Mouse (Mus musculus): ENCODE measurements around the gene Zfp473.
"Not testable (repeated sequence)": the region's sequence is repeated elsewhere in the genome, so short reads cannot be mapped to it uniquely, and the experiment has no call there.

Gene Zfp473

DNA sequence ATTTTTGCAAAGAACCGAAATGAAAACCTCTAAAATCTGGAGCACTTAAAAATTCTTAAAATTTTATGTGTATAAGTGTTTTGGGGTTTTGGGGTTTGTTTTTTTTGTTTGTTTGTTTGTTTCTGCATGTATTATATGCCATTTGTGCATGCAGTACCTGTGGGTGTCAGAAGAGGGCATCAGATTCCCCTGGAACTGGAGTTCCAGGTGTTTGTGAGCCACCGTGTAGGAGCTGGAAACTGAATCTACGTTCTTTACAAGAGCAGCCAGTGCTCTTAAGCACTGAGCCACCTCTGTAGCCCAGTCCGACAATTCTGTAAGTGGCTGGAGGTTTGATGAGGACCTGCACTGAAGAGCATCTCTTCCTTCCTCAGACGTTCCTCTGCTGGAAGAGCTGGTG lies 41.0 kb downstream of the Zfp473 start:
- no peak for DNase-seq (ENCODE audit: low read depth)

- DNase-seq (ENCODE audit: low read depth), result no peak
Measured at GRCm38 (mm10) chr7:44708574-44708973, 42.3 kb downstream of the Zfp473 start, which contains the start of gene Izumo2. Izumo2 (plus strand) TSS chr7:44708742.

- not testable (repeated sequence) for DNase-seq (ENCODE audit: low read depth)
Measured at GRCm38 (mm10) chr7:44708093-44708492, 42.8 kb downstream of the Zfp473 start.

- no peak for DNase-seq (ENCODE audit: low read depth)
Measured at GRCm38 (mm10) chr7:44707169-44707675, 43.6 kb downstream of the Zfp473 start.

DNA sequence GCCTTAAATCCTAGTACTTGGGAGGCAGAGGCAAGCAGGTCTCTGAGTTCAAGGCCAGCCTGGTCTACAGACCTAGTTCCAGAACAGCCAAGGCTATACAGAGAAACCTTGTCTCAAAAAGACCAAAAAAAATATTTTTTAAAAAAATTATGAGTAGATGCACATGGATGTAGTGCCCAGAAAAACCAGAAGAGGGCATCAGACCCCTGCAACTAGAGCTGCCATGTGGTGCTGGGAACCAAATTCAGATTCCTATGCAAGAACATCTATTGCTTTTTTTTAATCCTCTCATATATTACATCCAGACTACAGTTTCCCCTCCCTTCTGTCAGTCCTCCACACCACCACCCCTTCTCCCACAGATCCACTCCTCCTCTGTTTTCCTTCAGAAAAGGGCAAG lies 44.5 kb downstream of the Zfp473 start:
- no peak for DNase-seq (ENCODE audit: low read depth)

DNA sequence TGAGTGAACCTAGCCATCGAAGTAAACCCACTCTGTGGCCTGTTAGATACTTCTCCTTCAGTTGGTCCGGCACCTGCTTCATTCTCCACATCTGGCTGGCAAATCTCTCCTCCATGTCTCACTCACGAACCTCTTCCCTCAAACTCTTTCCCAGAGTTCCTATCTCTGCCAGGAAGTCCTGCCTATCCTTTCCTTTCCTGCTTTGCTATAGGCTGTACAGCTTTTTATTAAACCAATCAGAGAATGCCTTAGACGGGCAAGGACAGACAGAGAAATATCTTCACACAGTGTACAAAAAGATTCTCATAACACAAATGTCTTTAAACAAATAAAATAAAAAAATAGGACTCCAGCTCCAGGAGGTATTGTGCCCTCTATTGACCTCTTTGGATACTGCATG lies 45.8 kb downstream of the Zfp473 start:
- DNase-seq (ENCODE audit: low read depth), result no peak

GRCm38 (mm10) chr7:44704363-44704762 lies 46.5 kb downstream of the Zfp473 start:
- DNase-seq (ENCODE audit: low read depth), result peak; percentile 52

DNA sequence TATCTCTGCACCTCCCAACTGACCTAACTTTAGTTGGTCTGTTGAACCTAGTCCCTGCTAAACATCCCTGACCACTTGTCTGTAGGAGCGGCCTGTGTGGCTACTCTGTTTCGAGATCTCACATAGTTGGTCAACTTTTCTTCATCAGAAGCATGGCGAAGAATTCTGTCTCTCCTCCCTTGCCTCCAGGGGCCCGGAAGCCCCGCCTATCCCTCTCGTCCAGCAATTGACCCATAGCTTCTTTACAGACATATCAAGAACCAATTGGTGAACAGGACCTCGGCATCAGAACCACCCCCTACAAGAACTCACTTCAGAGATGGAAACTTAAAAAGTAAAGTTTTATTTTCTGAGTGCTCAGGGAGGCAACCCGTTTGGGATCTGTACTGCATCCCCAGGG lies 47.9 kb downstream of the Zfp473 start:
- no peak for DNase-seq (ENCODE audit: low read depth)

DNA sequence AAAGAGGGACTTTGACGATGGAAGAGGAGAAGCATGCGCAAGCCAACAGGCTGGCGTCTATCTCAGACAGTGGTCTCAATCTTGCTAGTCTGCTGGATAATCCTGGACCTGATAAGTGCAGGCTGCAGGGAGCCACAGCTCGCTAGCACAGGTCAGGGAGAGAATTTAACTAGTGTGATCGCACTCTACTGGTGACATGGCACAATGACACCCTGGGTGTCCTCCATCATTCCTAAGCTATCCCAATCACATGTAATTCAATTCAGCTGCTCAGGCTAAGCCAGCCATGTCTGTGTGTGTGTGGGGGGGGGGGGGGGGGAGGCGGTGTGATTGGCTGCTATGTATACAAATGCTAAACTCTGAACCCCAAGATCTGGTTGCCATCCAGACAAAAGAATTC lies 48.9 kb downstream of the Zfp473 start:
- DNase-seq (ENCODE audit: low read depth), result peak; percentile 63

- DNase-seq (ENCODE audit: low read depth), result no peak
Measured at GRCm38 (mm10) chr7:44697980-44698379, 52.9 kb downstream of the Zfp473 start.

DNA sequence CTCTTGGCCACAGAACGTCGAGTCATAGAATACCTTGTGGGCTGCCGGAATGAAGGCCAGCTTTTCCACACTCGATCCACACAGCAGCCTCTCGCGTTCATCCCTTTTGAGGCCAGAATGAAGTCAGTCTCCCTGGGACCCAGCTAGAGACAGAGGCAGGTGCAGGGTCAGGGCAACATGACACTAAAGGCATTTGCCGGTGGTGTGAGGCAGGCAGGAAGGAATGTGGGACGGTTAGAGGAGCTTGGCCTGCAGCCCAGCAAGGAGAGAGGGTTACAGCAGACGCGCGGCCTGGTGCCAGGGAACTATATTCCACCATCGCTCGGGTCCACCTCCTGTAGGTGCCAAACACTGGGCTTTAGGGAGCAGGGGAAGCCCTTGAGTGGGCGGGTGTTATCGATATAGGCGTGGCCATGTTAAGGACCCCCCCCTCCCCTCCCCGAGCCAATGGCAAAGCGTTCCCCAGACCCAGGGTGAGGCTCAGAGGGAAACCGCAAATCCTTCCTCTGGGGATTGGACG lies 53.6 kb downstream of the Zfp473 start:
- DNase-seq (ENCODE audit: low read depth), result peak; percentile 90

DNA sequence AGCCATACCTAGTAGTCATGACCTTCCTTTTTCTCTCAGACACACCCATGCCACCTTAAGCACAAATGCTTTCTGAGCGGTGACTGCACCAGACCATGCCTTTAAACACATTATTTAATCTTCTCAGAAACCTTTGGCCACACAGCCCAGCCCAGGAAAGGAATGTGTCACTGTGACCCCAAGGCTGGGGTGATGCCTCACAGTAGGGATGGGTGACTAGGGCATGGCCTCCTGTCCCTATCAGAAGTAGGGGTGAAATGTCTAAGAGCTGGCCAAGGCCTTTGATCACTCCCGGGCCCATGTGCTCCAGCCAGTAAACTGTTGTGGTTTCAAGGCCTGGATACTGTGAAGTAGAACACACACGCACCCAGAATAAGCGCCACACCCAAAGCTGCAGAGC lies 55.6 kb downstream of the Zfp473 start:
- no peak for DNase-seq (ENCODE audit: low read depth)

- no peak for DNase-seq (ENCODE audit: low read depth)
Measured at GRCm38 (mm10) chr7:44693427-44694175, 57.2 kb downstream of the Zfp473 start.

DNA sequence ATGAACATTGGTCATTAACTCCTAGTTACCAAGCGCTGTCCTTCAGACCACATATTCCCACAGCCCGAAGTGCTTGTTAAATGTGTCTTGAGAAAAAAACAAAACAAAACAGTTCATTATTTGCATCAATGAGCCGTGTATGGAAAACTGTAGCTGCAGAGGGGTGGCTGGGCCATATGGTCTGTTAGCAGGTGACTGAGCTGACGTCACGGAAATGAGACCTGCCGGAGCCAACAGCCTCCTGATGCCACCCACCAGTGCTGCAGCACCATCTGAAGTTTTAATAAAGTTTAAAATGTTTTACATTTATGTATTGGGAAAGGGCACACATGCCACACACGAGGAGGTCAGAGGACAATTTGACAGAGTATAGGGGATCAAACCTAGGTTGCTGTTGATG lies 61.5 kb downstream of the Zfp473 start:
- no peak for DNase-seq (ENCODE audit: low read depth)

GRCm38 (mm10) chr7:44688890-44689289 lies 62.0 kb downstream of the Zfp473 start:
- peak; percentile 9 for DNase-seq (ENCODE audit: low read depth)

DNA sequence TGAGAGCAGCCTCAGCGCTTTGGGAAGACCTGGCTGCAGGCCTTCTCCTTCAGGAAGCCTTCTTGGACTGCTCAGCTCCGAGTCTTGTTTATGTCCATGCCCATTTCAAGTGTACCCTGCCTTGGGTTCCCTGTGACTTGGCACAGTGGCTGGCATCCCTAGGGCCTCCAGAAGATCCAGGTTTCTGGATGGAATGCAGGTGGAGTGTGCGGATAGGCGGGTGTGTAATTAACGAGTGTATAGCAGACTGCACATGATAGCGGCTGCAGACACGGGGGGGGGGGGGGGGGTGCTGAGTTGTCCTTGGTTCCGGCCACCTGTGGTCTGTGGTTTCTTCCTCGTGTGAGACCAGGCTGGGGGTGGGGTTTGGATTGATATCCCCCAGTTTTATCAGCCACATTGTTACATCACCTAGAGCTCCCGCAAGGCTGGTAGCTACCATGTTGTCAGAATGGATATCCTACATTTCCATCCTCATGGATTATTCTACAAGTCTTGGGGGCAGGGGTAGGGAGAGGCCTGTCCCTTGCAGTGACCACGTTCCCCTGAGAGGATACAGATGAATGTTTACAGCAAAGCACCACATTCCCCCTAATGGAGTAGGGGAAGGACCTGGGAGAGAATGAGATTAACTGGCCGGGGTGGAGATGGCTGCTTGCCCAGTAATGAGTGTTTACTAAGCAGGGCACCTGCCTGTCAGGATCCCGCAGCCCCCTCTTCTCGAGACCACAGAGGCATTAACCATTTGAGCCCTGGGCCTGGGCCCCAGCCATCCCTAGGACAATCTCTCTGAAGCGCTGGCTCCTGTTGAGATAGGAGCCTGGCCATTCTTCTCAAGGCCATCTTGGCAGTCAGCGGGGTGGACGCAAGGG lies 65.1 kb downstream of the Zfp473 start:
- DNase-seq (ENCODE audit: low read depth), result no peak

- no peak for DNase-seq (ENCODE audit: low read depth)
Measured at GRCm38 (mm10) chr7:44683656-44684055, 67.2 kb downstream of the Zfp473 start.
